Mouse (Mus musculus): ENCODE data around the gene Rad52. TPM values are rescaled to one million over a fixed set of nuclear protein-coding genes. Genes with fewer than 3 reads are reported as not detected.

Rad52 gene
- 10 to 100 TPM; 37.8 to 51.5 TPM for total RNA-seq (2021)

DNA sequence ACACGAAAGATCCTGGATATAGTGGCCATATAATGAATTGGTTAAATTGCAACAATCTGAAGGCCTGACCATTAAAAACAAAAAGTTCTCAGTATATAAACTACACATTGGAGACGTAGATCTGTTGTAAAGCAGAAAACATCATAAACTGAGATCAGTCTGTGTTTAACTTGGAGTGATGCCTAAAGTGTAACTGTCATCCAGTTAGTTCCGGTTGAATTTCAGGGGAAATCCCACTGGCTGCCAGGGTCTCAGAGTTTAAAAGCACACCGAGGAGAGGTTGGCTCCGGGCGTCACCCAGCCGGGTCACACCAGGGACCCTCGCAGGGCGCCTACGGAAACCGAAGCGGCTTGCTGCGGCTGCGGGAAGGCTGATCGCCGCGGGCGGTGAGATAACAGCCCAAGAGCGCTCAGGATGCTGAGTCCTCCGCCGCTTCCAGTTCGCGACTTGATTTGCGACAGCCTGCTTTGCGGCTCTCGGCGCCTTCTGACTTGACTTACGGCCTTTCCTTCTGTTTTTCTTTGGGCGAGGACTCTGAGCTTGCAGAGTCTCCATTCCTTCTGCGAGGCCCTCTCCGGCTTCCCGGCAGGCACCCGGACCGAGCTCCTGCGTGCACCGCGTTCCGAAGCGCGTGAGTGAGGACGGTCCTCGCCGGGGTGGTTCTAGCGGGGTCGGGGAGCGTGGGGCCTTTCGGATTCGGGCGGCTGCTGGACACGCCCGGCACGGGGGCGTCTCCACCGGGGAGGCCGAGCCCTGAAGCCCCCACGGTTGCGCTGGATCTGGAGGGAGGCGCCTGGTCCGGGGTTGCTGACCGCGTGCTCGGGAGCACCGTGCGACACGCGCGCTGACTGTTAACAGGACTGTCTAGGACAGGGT, at the start of gene Rad52:
Gene Rad52 (plus strand): TSS at position 495 of the 877 bp plus-strand sequence.
- DNase-seq (ENCODE audit: low spot score in 2 of 2), result peak; percentile 91 to 92
- intact Hi-C loops (cut with DNase I), result loop anchor here (1.0 to 5.0 kb wide), 3 partner anchors 54 to 420 kb away; partner anchors contain the start of gene Erc1

DNA sequence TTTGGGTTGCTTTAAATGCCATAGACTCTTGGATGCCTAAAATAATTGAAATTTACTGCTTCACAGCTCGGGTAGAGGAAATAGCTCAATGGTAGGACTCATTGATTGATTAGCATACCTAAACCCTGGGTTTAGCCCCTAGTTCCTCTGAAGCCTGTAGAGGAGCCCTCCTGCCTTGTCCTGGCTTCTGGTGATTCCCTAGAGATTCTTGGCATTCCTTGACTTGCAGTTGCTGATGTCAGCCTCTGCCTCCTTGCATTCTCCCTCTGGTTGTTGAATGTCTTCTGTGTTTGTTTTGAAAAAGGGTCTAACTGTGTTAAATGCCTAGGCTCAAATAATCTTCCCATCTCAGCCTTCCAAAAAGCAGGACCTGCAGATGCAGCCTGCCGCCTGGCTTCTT, 48.3 kb upstream of the Rad52 start:
- intact Hi-C loops (cut with DNase I), result no loop called here
- DNase-seq (ENCODE audit: low spot score in 2 of 2), result no peak

DNA sequence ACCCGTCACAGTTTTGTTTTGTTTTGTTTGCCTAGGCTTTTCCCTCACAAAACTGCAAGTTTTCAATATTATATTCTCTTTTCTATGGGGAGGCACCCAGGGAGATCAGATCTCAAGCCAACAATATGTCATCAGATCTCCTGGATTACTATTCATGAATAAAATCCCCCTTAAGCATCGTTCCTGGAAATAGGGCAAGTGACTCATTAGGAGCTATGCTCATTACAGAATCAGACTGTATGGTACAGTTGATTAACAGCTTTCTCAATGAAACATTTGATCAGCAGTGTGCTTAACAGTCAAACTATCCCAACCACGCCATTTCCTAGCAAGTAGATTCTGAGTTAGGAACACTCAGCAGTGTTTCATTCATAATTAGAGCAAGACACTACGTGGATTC, 47.0 kb upstream of the Rad52 start:
- no peak for DNase-seq (ENCODE audit: low spot score in 2 of 2)
- intact Hi-C loops (cut with DNase I), result no loop called here

- intact Hi-C loops (cut with DNase I), result no loop called here
- no peak for DNase-seq (ENCODE audit: low spot score in 2 of 2)
Measured at GRCm38 (mm10) chr6:119860236-119860635, 42.3 kb upstream of the Rad52 start.

GRCm38 (mm10) chr6:119861519-119861918, 41.0 kb upstream of the Rad52 start:
- no peak for DNase-seq (ENCODE audit: low spot score in 2 of 2)

DNA sequence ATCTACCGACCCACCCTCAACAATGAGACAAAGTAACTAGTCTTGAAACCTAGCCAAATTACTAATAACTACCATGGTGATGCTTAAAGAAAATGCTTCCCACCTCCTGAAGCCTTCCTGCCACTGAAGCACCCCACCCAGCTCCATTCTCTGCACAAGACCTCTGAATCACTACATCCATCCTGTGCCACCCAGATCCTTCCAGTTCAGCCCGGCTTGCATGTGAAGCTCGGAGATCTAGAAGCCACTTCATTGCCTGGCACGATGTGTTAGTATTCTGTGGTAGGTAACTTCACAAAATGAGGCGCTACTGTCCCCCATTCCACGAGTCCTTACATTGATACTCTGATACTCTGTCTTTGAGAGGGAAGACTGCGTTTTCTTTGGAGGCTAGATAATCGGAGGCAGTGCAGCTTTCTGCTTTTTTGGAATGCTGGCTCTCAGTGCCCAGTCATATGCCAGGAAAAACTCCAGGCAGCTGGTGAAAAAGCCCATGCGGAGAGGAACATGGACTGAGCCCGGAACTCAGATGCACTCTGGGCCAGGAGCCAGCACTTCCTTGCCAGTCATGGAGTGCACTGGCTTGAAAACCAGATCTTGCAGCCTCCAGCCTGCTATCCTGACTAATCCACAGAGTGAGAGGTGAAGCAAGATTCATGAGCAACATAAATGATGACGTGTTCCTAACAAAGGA, 38.0 kb upstream of the Rad52 start:
- DNase-seq (ENCODE audit: low spot score in 2 of 2), result peak; percentile 75 to 78
- intact Hi-C loops (cut with DNase I), result no loop called here

More at GRCm38 (mm10) chr6:119861519-119861918, 41.0 kb upstream of the Rad52 start:
- intact Hi-C loops (cut with DNase I), result no loop called here

DNA sequence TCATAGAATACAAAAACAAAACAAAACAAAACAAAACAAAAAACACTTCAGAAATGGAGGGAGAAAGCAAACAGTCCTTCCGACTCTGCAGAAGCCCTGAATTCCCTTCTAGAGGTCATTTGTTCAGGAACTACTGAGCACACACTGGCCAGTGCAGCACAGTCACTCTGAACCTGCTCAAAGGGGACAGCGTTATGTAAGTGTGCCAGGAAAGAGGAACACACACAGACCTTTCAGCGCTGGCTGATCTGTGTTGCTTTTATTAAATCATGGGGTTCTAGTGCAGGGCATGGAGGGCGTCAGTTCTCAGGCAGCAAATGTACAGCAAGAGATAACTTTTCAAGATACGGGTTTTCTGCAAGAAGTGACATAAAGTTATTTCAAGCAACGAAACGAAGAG, 19.3 kb upstream of the Rad52 start:
- intact Hi-C loops (cut with DNase I), result no loop called here

GRCm38 (mm10) chr6:119892711-119893110, 9.8 kb upstream of the Rad52 start:
- intact Hi-C loops (cut with DNase I), result no loop called here
- DNase-seq (ENCODE audit: low spot score in 2 of 2), result no peak

More for the DNA sequence above, 19.3 kb upstream of the Rad52 start:
- no peak for DNase-seq (ENCODE audit: low spot score in 2 of 2)

DNA sequence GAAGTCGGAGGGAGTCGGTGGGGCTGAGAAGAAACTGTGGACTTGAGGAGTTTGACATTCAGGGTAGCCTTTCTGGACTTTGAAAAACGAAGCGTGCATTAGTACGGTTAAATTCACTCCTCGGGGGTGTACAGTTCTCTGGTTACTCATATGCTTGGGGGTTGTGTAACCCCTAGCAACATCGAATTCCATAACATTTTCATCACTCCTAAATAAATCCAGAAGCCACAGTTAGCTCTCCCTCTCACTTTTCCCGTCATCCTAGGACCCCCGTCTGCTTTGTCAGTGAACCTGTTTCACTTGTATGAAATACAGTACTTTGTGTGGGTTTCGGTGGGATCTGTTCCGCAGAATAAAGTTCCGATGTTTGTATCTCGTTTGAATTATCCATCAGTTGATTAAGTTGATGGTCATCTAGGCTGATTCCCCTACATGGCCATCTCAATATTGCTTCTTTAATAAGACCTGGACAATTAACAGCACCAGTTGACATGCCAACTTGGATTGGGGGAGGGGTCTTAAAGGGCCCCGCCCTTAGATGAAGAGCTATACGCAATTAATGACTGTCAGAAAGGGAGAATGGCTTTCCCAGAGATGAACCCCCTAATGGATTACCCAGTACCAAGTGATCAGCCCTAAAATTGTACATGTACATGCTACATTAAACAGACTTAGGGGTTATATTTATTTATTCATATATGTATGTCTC, 737 bp downstream of the Rad52 start:
- intact Hi-C loops (cut with DNase I), result loop anchor here (2.0 to 5.0 kb wide), 2 partner anchors 110 to 421 kb away; no protein-coding TSS in a partner anchor
- no peak for DNase-seq (ENCODE audit: low spot score in 2 of 2)

DNA sequence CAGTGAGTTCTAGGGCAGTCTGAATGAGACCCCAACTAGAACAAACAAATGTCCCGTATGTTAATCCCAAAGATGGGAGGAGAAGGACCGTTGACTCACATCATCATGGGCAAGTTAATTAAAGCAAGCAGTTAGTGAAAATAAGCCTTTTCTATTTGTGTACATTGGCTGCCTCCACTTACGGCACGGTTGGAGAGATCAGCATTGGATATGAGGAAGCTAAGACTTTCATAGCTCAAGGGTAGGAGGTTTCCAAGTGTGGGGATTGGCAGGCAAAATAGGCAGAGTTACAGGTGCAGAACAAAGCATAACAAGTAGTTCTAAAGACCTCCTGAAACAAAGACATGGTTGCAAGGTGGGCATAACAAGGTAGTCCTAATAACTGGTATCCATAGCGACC, 3.0 kb downstream of the Rad52 start:
- intact Hi-C loops (cut with DNase I), result no loop called here
- DNase-seq (ENCODE audit: low spot score in 2 of 2), result no peak

DNA sequence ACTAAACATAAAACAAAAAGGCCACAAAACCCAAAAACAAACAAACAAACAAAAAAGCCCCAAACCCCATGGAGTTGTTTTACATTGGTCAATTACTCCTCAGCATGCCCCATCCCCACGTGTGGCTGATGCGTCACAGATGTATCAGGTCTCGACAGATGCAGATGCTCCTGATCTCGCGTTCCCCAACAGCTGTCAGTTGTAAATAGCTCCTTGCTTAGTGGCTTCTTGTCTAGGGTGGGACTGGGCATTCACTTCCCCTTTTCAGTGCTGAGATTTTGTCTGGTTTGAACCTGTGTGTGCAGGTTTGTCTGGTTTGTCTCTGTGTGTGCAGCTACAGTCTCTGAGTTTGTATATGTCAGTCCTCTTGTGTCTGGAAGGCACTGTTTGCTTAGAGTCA, 9.5 kb downstream of the Rad52 start:
- no peak for DNase-seq (ENCODE audit: low spot score in 2 of 2)
- intact Hi-C loops (cut with DNase I), result no loop called here

DNA sequence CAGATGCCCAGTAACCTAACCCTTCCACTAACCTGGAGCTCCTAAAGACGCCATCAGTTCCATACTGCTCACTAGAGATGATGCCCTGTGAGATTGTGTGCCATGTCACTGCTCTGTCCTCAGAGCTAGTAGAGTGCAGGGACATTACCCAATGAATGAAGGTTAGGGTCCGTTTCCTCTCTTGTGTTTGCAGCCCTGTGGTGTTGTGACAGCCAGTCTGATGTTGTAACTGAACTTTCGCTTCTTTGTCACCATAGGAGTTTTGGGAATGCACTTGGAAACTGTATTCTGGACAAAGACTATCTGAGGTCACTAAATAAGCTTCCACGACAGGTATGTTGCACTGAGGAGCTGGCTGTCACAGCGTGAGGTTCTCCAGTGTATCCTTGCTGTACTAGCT, 13.2 kb downstream of the Rad52 start:
- no peak for DNase-seq (ENCODE audit: low spot score in 2 of 2)
- intact Hi-C loops (cut with DNase I), result no loop called here

GRCm38 (mm10) chr6:119918561-119919181, 16.2 kb downstream of the Rad52 start:
- peak; percentile 14 to 26 for DNase-seq (ENCODE audit: low spot score in 2 of 2)
- intact Hi-C loops (cut with DNase I), result no loop called here

GRCm38 (mm10) chr6:119922136-119922535, 19.6 kb downstream of the Rad52 start:
- no peak for DNase-seq (ENCODE audit: low spot score in 2 of 2)
- intact Hi-C loops (cut with DNase I), result loop anchor here (5.0 kb wide), 1 partner anchor 130 kb away; no protein-coding TSS in a partner anchor

- no peak for DNase-seq (ENCODE audit: low spot score in 2 of 2)
- intact Hi-C loops (cut with DNase I), result loop anchor here (5.0 kb wide), 1 partner anchor 130 kb away; no protein-coding TSS in a partner anchor
Measured at GRCm38 (mm10) chr6:119922544-119922943, 20.0 kb downstream of the Rad52 start.

DNA sequence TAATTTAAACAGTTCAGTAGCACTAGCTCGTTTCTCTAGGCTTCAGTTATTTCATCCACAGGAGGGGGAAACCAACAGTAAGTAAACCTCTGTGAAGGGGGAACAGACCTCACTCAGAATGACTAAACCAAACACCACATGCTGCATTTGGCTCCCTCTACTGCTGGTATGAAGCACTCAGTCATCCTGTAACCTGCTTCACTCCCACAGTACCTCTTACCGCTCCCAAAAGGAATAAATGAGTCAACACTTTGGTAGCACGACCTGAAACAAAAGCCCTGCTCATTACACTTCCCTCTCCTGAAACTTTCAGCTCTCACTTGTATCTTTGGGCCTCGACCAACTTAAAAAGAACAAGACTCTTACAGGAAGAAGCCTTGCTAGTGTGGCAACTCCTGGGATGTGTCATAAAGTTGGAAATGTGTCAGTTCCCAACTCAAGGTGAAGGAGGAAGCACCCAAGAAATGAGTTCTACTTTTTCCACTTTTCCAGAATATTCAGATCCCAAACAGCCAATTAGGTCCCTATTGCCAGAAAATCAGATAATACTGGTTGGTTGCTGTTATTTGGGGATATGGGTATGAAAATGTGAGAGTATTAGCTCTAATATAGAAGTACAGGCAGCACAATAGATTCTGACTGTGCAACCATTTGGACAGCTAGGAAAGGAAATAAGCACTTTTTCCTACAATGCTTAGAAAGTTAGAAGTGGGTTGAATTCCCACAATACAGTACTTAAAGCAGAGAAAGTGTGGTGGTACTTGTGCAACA, 21.9 kb downstream of the Rad52 start:
- intact Hi-C loops (cut with DNase I), result loop anchor here (5.0 kb wide), 2 partner anchors 132 to 437 kb away; no protein-coding TSS in a partner anchor
- peak; percentile 19 to 23 for DNase-seq (ENCODE audit: low spot score in 2 of 2)

All from left cerebral cortex, postnatal 36 days (tissue).